Mouse (Mus musculus): ENCODE measurements at regions not wholly inside any gene's neighbourhood (a gene's known extent, or its start where the extent isn't known, plus 50 kb on each side); places are given as distances from the start of the nearest gene placed in this dataset.
A peak's percentile ranks its signal among the peaks of the same experiment; 100 is the strongest.

DNA sequence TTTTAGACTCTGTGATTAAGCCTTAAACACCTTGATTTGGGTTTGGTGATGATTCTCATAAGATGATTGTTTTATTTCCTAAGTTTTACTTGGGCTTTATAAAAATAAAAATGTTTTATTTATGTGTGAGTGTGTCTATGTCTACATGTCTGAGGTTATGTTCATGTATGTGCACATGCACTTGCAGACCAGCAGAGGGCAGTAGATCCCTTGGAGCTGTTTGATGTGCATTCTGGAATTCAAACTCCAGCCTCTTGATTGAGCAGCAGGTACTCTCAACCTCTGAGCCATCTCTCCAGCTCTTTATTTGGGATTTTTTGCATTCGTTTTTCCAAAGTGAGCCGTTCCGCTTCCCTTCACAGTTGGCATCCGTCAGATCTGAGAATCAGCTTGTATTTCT is 161.8 kb upstream of the Mocs1 start:
- Histone ChIP-seq H3K27me3 (ENCODE audit: control insufficient read depth, insufficient read depth, low read length) (no peaks in the 10 kb centered on the region), H3K4me1 (ENCODE audit: control insufficient read depth, insufficient read depth, low read length) (no peaks in the 10 kb centered on the region), H3K4me3 (no peak overlapping the region), H3K9ac (ENCODE audit: low read depth, low read length) (no peak overlapping the region), H3K79me2 (replicated peaks; ENCODE audit: control insufficient read depth, insufficient read depth, low read length) (no peaks in the 10 kb centered on the region), H3K27ac (no peak overlapping the region), H3K36me3 (ENCODE audit: control insufficient read depth, insufficient read depth, low read length) (no peaks in the 10 kb centered on the region)
- intact Hi-C loops (cut with DNase I), result loop anchor here (1.0 kb wide), 1 partner anchor 134 kb away; no protein-coding TSS in a partner anchor
- TF ChIP-seq EP300 (IDR thresholded peaks at IDR 0.05; ENCODE audit: insufficient read depth, low read depth, low read length) (no peak), CTCF (IDR thresholded peaks at IDR 0.05) (peak; percentile 72)
- 85% methylated on average over 4 of the region's 4 CpGs for WGBS
- DNase-seq, result no peak

- no peak for DNase-seq
Observed at GRCm38 (mm10) chr17:49269943-49270342, 158.2 kb upstream of the Mocs1 start.

DNA sequence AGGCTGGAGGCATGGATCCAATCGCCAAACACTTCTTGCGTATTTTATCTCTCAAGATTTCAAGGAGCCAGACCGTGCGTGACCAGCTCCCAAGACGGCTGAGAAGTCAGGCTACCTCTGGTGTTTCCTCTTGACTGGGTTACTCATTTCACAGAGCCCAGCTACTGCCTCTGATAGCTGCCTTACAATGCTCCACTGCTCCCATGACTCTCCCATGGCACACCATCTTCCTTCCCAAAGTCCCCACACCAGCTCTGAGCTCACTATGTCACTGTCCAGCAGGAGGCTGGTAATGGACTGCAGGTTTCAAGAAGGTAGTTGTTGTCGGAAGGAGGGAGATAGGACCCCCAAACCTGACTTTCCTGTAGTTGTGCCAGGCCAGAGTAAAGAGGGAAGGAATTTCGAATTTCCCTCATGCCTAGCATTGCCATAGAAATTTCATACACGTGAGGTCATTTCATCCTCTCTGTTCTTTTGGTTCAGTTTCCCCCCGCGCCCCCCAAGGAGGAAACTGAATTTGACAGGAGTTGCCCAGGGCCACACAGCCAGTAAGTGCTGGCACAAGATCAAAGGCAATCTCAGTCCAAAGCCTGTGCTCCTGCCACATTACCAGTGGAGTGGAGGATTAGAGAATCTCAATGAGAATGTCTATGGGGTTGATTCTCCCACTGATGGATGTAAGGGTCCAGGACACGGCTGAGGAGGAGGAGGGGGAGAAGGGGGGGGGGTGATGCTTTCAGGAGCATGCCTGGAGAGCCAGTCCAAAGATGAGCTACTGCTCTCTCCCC is 155.3 kb upstream of the Mocs1 start:
- Histone ChIP-seq H3K27ac (no peak overlapping the region), H3K27me3 (ENCODE audit: control insufficient read depth, insufficient read depth, low read length) (no peaks in the 10 kb centered on the region), H3K9ac (ENCODE audit: low read depth, low read length) (no peak overlapping the region), H3K36me3 (ENCODE audit: control insufficient read depth, insufficient read depth, low read length) (no peaks in the 10 kb centered on the region), H3K79me2 (replicated peaks; ENCODE audit: control insufficient read depth, insufficient read depth, low read length) (no peaks in the 10 kb centered on the region), H3K4me3 (no peak overlapping the region), H3K4me1 (ENCODE audit: control insufficient read depth, insufficient read depth, low read length) (no peaks in the 10 kb centered on the region)
- TF ChIP-seq CTCF (IDR thresholded peaks at IDR 0.05), result no peak
- TF ChIP-seq EP300 (IDR thresholded peaks at IDR 0.05; ENCODE audit: insufficient read depth, low read depth, low read length), result no peak
- TF ChIP-seq POLR2A (IDR thresholded peaks at IDR 0.05; ENCODE audit: insufficient read depth, low read depth, low read length), result no peak
- intact Hi-C loops (cut with DNase I), result no loop called here
- DNase-seq, result no peak
- 70% methylated on average over 11 of the region's 11 CpGs for WGBS

More at GRCm38 (mm10) chr17:49269943-49270342, 158.2 kb upstream of the Mocs1 start:
- no peaks in the 10 kb centered on the region for H3K36me3 ChIP-seq (ENCODE audit: control insufficient read depth, insufficient read depth, low read length)
- 43% methylated on average over 7 of the region's 7 CpGs for WGBS
- TF ChIP-seq CTCF (IDR thresholded peaks at IDR 0.05) (no peak), POLR2A (IDR thresholded peaks at IDR 0.05; ENCODE audit: insufficient read depth, low read depth, low read length) (no peak), EP300 (IDR thresholded peaks at IDR 0.05; ENCODE audit: insufficient read depth, low read depth, low read length) (no peak)
- no peaks in the 10 kb centered on the region for H3K79me2 ChIP-seq (replicated peaks; ENCODE audit: control insufficient read depth, insufficient read depth, low read length)
- no peaks in the 10 kb centered on the region for H3K27me3 ChIP-seq (ENCODE audit: control insufficient read depth, insufficient read depth, low read length)
- intact Hi-C loops (cut with DNase I), result no loop called here
- H3K27ac ChIP-seq, result no peak overlapping the region
- H3K9ac ChIP-seq (ENCODE audit: low read depth, low read length), result no peak overlapping the region
- H3K4me1 ChIP-seq (ENCODE audit: control insufficient read depth, insufficient read depth, low read length), result no peaks in the 10 kb centered on the region
- H3K4me3 ChIP-seq, result no peak overlapping the region

- WGBS, result 83% methylated on average over 3 of the region's 3 CpGs
- no peak for DNase-seq
- intact Hi-C loops (cut with DNase I), result no loop called here
Observed at GRCm38 (mm10) chr17:49274936-49275335, 153.2 kb upstream of the Mocs1 start.

DNA sequence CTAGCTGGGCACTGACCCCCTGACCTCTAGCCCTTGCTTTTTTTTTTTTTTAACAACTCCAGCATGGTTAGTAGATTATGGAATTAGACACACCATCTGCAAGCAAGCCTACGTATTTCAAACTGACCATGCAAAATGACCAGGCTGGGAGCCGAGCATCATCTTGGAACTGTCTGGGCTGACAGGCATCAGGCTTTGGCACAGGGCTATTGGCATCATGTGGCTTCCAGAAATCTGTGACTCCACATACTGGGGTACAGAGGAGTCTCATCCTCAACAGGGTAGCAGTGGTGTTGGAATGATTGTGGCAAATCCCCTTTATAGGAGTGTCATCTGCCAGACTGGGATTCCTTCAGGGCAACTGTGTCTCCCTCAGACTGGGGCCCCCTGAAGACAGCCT is 152.7 kb upstream of the Mocs1 start:
- H3K9ac ChIP-seq (ENCODE audit: low read depth, low read length), result no peak overlapping the region
- no peaks in the 10 kb centered on the region for H3K79me2 ChIP-seq (replicated peaks; ENCODE audit: control insufficient read depth, insufficient read depth, low read length)
- no peak overlapping the region for H3K27ac ChIP-seq
- H3K4me3 ChIP-seq, result no peak overlapping the region
- no peaks in the 10 kb centered on the region for H3K4me1 ChIP-seq (ENCODE audit: control insufficient read depth, insufficient read depth, low read length)
- intact Hi-C loops (cut with DNase I), result no loop called here
- TF ChIP-seq CTCF (IDR thresholded peaks at IDR 0.05) (no peak), EP300 (IDR thresholded peaks at IDR 0.05; ENCODE audit: insufficient read depth, low read depth, low read length) (no peak), POLR2A (IDR thresholded peaks at IDR 0.05; ENCODE audit: insufficient read depth, low read depth, low read length) (no peak)
- no peaks in the 10 kb centered on the region for H3K27me3 ChIP-seq (ENCODE audit: control insufficient read depth, insufficient read depth, low read length)
- H3K36me3 ChIP-seq (ENCODE audit: control insufficient read depth, insufficient read depth, low read length), result no peaks in the 10 kb centered on the region
- 77% methylated on average over 2 of the region's 2 CpGs for WGBS
- DNase-seq, result no peak

More at GRCm38 (mm10) chr17:49274936-49275335, 153.2 kb upstream of the Mocs1 start:
- no peak overlapping the region for H3K4me3 ChIP-seq
- no peaks in the 10 kb centered on the region for H3K4me1 ChIP-seq (ENCODE audit: control insufficient read depth, insufficient read depth, low read length)
- H3K9ac ChIP-seq (ENCODE audit: low read depth, low read length), result no peak overlapping the region
- no peaks in the 10 kb centered on the region for H3K27me3 ChIP-seq (ENCODE audit: control insufficient read depth, insufficient read depth, low read length)
- no peaks in the 10 kb centered on the region for H3K36me3 ChIP-seq (ENCODE audit: control insufficient read depth, insufficient read depth, low read length)
- TF ChIP-seq CTCF (IDR thresholded peaks at IDR 0.05), result no peak
- TF ChIP-seq POLR2A (IDR thresholded peaks at IDR 0.05; ENCODE audit: insufficient read depth, low read depth, low read length), result no peak
- no peak for TF ChIP-seq EP300 (IDR thresholded peaks at IDR 0.05; ENCODE audit: insufficient read depth, low read depth, low read length)
- no peak overlapping the region for H3K27ac ChIP-seq
- H3K79me2 ChIP-seq (replicated peaks; ENCODE audit: control insufficient read depth, insufficient read depth, low read length), result no peaks in the 10 kb centered on the region

GRCm38 (mm10) chr17:49275916-49276315 is 152.2 kb upstream of the Mocs1 start:
- WGBS, result 83% methylated on average over 2 of the region's 2 CpGs

More at GRCm38 (mm10) chr17:49275916-49276315, 152.2 kb upstream of the Mocs1 start:
- intact Hi-C loops (cut with DNase I), result no loop called here
- TF ChIP-seq CTCF (IDR thresholded peaks at IDR 0.05), result no peak
- no peak for TF ChIP-seq POLR2A (IDR thresholded peaks at IDR 0.05; ENCODE audit: insufficient read depth, low read depth, low read length)
- no peak for TF ChIP-seq EP300 (IDR thresholded peaks at IDR 0.05; ENCODE audit: insufficient read depth, low read depth, low read length)
- H3K79me2 ChIP-seq (replicated peaks; ENCODE audit: control insufficient read depth, insufficient read depth, low read length), result no peaks in the 10 kb centered on the region
- H3K27me3 ChIP-seq (ENCODE audit: control insufficient read depth, insufficient read depth, low read length), result no peaks in the 10 kb centered on the region
- H3K36me3 ChIP-seq (ENCODE audit: control insufficient read depth, insufficient read depth, low read length), result no peaks in the 10 kb centered on the region
- H3K4me1 ChIP-seq (ENCODE audit: control insufficient read depth, insufficient read depth, low read length), result no peaks in the 10 kb centered on the region
- no peak overlapping the region for H3K4me3 ChIP-seq
- no peak overlapping the region for H3K27ac ChIP-seq
- DNase-seq, result no peak
- H3K9ac ChIP-seq (ENCODE audit: low read depth, low read length), result no peak overlapping the region
